Mouse (Mus musculus) thymus, adult 2 months (tissue): ENCODE measurements around the gene Arrdc5.

Source experiments
- CTCF ChIP-seq: fragments of 200-500 bp; IDR thresholded peaks from 2 replicates; pipeline ENCODE4 v1.5.1; 2012; ENCODE audit warnings: mild to moderate bottlenecking, control low read depth, low read length, moderate library complexity, borderline replicate concordance; ENCODE audit not compliant: control insufficient read depth, poor library complexity, insufficient read depth; ENCODE audit errors: extremely low read depth
- POLR2A ChIP-seq: fragments of 200-500 bp; IDR thresholded peaks from 2 replicates; pipeline ENCODE4 v1.6.1; 2012; ENCODE audit warnings: mild to moderate bottlenecking, low read length, control low read depth, moderate library complexity; ENCODE audit not compliant: control insufficient read depth, poor library complexity, insufficient read depth; ENCODE audit errors: extremely low read depth

GRCm38 (mm10) chr17:56254695-56255094 lies 45.4 kb downstream of the Arrdc5 start:
- TF ChIP-seq CTCF = no peak
- no peak for TF ChIP-seq POLR2A
